ENCODE assay signal across 8 mouse cellular contexts in the genomic region with DNA sequence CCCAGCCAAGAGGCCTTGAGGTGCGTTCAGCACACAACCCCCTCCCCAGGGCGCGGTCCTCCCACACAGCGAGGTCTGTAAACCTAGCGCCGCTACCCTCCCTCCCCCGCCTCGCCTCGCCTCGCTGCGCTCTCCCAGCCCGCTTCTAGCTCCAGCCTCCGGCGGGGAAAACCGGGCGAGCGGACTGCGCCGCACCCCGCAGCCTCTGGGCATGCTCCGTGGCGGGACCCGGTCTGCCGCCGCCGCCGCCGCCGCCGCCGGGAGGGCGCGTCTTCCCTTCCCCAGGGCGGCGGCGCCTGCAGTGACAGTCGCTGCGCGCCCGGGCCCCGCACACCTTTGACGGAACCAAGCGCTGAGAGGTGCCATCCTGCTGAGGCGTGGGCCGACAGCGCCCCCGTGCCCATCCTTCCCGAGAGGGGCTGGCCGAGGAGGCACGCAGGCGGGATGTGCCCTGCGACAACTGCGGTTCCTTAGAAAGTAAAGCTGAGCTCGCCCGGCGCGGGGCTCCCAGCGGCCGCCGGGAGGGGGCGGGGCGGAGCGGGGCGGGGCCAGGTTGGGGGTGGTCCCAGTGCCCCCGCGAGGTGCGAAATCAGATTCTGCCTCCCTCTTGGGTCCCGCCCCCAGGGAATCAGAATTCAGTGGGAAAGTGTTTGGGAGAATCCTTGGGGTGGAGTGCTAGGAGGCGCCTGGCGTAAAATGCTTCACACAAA.
DNase-seq lines count a peak whose midpoint lies in the region; ATAC-seq and TF ChIP-seq lines count a peak whose summit lies in the region.

No protein-coding gene starts in this region.

- H3K27ac ChIP-seq in olfactory bulb, adult 2 months (ENCODE audit: insufficient read depth, low read depth, low read length): no peak overlapping the region

- intact Hi-C loops in heart, postnatal 36 days (cut with DNase I): loop anchor here (2.0 to 10.0 kb wide), 4 partner anchors 15 to 511 kb away; a partner anchor contains a TSS

- TF ChIP-seq POLR2A in olfactory bulb, adult 2 months (IDR thresholded peaks at IDR 0.05; ENCODE audit: insufficient read depth, low read depth, low read length): peak; percentile 11; the same call in 1 of the 2 replicates

- under 1% methylated on average over 68 of the region's 70 CpGs for WGBS in olfactory bulb, adult 2 months

- H3K9me3 ChIP-seq in G1E (replicated peaks): peaks cover 54% of the 10 kb centered on the region

- no peaks in the 10 kb centered on the region for H3K36me3 ChIP-seq in G1E (replicated peaks)

- H3K27me3 ChIP-seq in G1E (ENCODE audit: insufficient read depth, low read length): no peaks in the 10 kb centered on the region

- no peak for ATAC-seq in G1E (ENCODE audit: extremely low read depth, insufficient number of reproducible peaks, low FRiP score, poor library complexity, severe bottlenecking)

- DNase-seq in G1E (ENCODE audit: low spot score): no peak
- DNase-seq in cerebellum, adult 9-11 months: peak; percentile 36
- DNase-seq in forelimb bud, embryonic 11.5 days (ENCODE audit: low read depth, low spot score): peak; percentile 82
- peak; percentile 79 to 88 for DNase-seq in heart, postnatal 36 days
- DNase-seq in layer of hippocampus, adult 18-20 months (ENCODE audit: low spot score in 2 of 2): peak; percentile 66 to 83
- DNase-seq in lung, adult 18-20 months: peak; percentile 81 to 87
- DNase-seq in thymus, postnatal 14 days: peak; percentile 43

- no peaks in the 10 kb centered on the region for H3K4me1 ChIP-seq in G1E (ENCODE audit: insufficient read depth, low read depth, low read length)
- H3K4me1 ChIP-seq in olfactory bulb, adult 2 months (ENCODE audit: control insufficient read depth, insufficient read depth, low read length): peaks cover 16% of the 10 kb centered on the region

- peak overlapping the region; percentile 3; the same call in 1 of the 2 replicates for H3K4me3 ChIP-seq in G1E (ENCODE audit: low read depth, low read length)
- peak overlapping the region; percentile 85 for H3K4me3 ChIP-seq in olfactory bulb, adult 2 months (ENCODE audit: insufficient read depth, low read depth, low read length)

- no peak for TF ChIP-seq CTCF in G1E (IDR thresholded peaks at IDR 0.05; ENCODE audit: low read depth, low read length)
- no peak for TF ChIP-seq CTCF in olfactory bulb, adult 2 months (IDR thresholded peaks at IDR 0.05; ENCODE audit: insufficient read depth, low read depth, low read length)
